Mouse (Mus musculus) liver, postnatal 0 days (tissue): ENCODE data around the gene Cgn. TPM values are rescaled to one million over a fixed set of nuclear protein-coding genes. Genes with fewer than 3 reads are reported as not detected.
A peak's percentile ranks its signal among the peaks of the same experiment; 100 is the strongest.

Experiments used
- ATAC-seq: fragments of 200-750 bp; cut with Nextera tagmentation; 2 replicates; pipeline ENCODE4 v1.8.0; 2017; ENCODE audit warnings: mild to moderate bottlenecking, moderate library complexity
- DNase-seq: peaks from one replicate; pipeline ENCODE4 v3.0.0-alpha.2; 2016
- H3K27ac ChIP-seq: fragments of 300-500 bp; sonication (generic); 2 replicates; pipeline ENCODE4 v1.5.1; 2014; ENCODE audit warnings: antibody characterized with exemption, moderate library complexity, mild to moderate bottlenecking, low read depth
- H3K27me3 ChIP-seq: fragments of 300-500 bp; sonication (generic); 2 replicates; pipeline ENCODE4 v1.6.1; 2014; ENCODE audit warnings: low read length, control low read depth, mixed read lengths; ENCODE audit not compliant: insufficient read depth
- H3K36me3 ChIP-seq: fragments of 300-500 bp; sonication (generic); replicated peaks from 2 replicates; pipeline ENCODE4 v1.6.1; 2014; ENCODE audit warnings: mild to moderate bottlenecking, control low read depth, low read length, moderate library complexity, mixed read lengths; ENCODE audit not compliant: insufficient read depth
- H3K4me1 ChIP-seq: fragments of 300-500 bp; sonication (generic); 2 replicates; pipeline ENCODE4 v1.6.1; 2014; ENCODE audit warnings: antibody characterized with exemption, mild to moderate bottlenecking, control low read depth; ENCODE audit not compliant: insufficient read depth
- H3K4me2 ChIP-seq: fragments of 300-500 bp; sonication (generic); 2 replicates; pipeline ENCODE4 v1.6.1; 2014; ENCODE audit warnings: low read depth, mild to moderate bottlenecking, low read length, moderate library complexity, mixed read lengths
- H3K4me3 ChIP-seq: fragments of 300-500 bp; sonication (generic); 2 replicates; pipeline ENCODE4 v1.5.1; 2014; ENCODE audit warnings: low read depth, low read length
- H3K9ac ChIP-seq: fragments of 300-500 bp; sonication (generic); replicated peaks from 2 replicates; pipeline ENCODE4 v1.6.1; 2014; ENCODE audit warnings: mild to moderate bottlenecking, moderate library complexity
- H3K9me3 ChIP-seq: fragments of 300-500 bp; sonication (generic); 2 replicates; pipeline ENCODE4 v1.6.1; 2016; ENCODE audit warnings: mild to moderate bottlenecking, control low read depth, low read length, mixed read lengths
- CTCF ChIP-seq: sonication (generic); IDR thresholded peaks from 2 replicates; pipeline ENCODE4 v1.5.1; 2016; ENCODE audit warnings: antibody characterized with exemption, low read depth
- EP300 ChIP-seq: IDR thresholded peaks from 2 replicates; pipeline ENCODE4 v1.6.1; 2016; ENCODE audit warnings: antibody characterized with exemption, low read depth, mild to moderate bottlenecking
- WGBS: fragments of 180-500 bp; shearing (Covaris S2); extraction: QIAGEN DNeasy Blood & Tissue Kit; methylation state at CpG from one replicate; pipeline ENCODE4 v1.1.7; 2014; ENCODE audit not compliant: insufficient replicate concordance; 5-methylcytosine and 5-hydroxymethylcytosine counted together
- polyA plus RNA-seq: library from polyadenylated mRNA; unstranded; fragments of >200 nt; fragmentation: Nextera tagmentation; extraction: Ambion mirVana; gene quantifications from 2 replicates; pipeline ENCODE4 v1.2.1, GENCODE M21; 2015

Gene Cgn
- polyA plus RNA-seq: 8.7 and 9.5 TPM in 2 replicates

DNA sequence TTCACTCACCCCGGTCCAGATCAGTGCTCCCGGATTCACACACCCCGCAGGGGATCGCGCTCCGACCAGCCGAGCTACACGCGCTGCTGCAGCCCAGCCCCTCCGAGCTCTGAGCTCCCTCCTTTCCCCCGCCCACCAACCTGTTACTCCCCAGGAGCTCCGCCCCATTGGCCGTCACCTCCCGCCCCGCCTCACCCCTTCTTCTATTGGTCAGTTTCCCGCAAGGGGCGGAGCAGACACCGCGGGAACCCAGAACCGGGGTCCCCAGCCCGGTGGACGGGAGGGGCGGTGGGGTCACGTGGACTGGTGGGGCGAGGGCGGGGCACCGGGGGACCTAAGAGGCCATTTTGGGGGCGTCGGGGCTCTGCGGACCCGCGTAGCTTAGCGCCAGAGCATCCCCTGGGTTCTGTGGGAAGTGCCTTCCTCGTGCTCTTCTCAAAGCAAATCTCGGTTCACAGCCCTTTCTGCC lies at the start of gene Cgn:
Gene Cgn (minus strand): TSS at position 126 of the 469 bp plus-strand sequence.
- ATAC-seq (peak; percentile 70), DNase-seq (peak; percentile 88)
- Histone ChIP-seq H3K9me3 (no peaks in the 10 kb centered on the region), H3K36me3 (no peaks in the 10 kb centered on the region), H3K27ac (peak within 1 kb of the TSS; percentile 19), H3K27me3 (peaks cover 15% of the 10 kb centered on the region), H3K4me1 (peaks cover 10% of the 10 kb centered on the region), H3K9ac (peak within 1 kb of the TSS; percentile 59), H3K4me3 (peak within 1 kb of the TSS; percentile 63), H3K4me2 (peak within 1 kb of the TSS; percentile 87)
- WGBS: under 1% methylated on average over 30 of the region's 35 CpGs
- TF ChIP-seq CTCF: no peak
- no peak for TF ChIP-seq EP300

DNA sequence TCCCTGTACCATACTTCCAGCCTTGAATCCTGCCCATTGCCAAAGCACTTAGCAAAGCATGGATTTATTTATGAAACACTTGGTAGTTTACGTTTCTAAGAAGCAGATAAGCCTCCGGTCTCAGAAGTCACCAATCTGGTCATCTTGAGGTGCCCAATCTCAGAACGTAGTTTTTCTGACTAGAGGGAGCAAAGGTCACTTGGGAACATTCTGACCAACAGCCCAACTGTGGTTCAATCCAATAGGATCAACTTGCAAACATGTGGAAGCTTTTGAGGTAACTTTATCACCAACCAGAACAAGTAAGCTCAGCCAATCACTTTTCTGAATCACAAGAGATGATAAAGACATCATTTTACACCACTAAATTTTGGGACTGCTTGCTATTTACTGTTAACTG lies 49.1 kb upstream of the Cgn start:
- no peak overlapping the region for H3K4me2 ChIP-seq
- WGBS: 58% methylated on average over 3 of the region's 3 CpGs
- H3K4me3 ChIP-seq: no peak overlapping the region
- peaks cover 15% of the 10 kb centered on the region for H3K4me1 ChIP-seq
- no peak for TF ChIP-seq CTCF
- TF ChIP-seq EP300: no peak
- H3K27me3 ChIP-seq: no peaks in the 10 kb centered on the region
- no peak overlapping the region for H3K27ac ChIP-seq
- no peaks in the 10 kb centered on the region for H3K36me3 ChIP-seq
- H3K9ac ChIP-seq: no peak overlapping the region
- DNase-seq (no peak), ATAC-seq (no peak)
- H3K9me3 ChIP-seq: no peaks in the 10 kb centered on the region

DNA sequence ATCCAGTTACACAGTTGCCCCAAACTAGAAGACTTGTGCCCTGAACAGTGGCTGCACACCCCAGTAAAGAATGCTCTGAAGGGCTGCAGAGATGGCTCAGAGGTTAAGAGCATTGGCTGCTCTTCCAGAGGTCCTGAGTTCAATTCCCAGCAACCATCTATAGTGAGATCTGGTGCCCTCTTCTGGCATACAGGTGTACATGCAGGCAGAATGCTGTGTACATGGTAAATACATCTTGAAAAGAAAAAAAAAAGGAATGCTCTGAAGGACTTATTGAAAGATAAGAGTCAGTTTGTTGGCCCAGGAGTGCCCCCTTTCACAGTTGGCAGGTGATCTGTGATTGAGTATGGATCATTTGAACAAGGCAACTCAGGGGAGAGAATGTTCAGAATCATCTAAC lies 47.1 kb upstream of the Cgn start:
- Histone ChIP-seq H3K4me1 (peaks cover 6% of the 10 kb centered on the region; the same call in 1 of the 2 replicates), H3K4me2 (no peak overlapping the region), H3K36me3 (no peaks in the 10 kb centered on the region), H3K4me3 (no peak overlapping the region), H3K27me3 (no peaks in the 10 kb centered on the region), H3K9me3 (no peaks in the 10 kb centered on the region), H3K9ac (no peak overlapping the region), H3K27ac (no peak overlapping the region)
- ATAC-seq (no peak), DNase-seq (no peak)
- TF ChIP-seq EP300 (no peak), CTCF (peak; percentile 59)

DNA sequence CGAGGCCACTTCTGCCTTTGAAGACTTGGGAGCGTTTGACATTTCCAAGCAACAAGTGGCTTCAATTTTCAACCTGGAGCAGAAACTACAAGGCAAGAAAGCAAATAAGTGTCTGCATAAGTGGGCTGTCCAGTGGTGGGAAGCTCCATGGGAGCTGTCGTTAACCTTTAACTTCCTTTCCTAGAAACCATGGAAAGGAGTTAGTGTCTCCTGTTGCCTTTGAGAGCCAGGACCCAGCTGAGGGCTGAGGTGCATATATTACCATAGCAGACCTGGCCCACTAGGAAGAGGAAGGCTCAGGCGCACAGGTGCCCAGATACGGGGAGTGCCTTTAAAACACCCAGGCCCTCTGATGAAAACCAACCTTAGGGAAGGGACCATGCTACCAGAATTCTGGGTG lies 46.4 kb upstream of the Cgn start:
- Histone ChIP-seq H3K4me1 (peaks cover 6% of the 10 kb centered on the region; the same call in 1 of the 2 replicates), H3K27me3 (no peaks in the 10 kb centered on the region), H3K4me2 (peak overlapping the region; percentile 47), H3K9me3 (no peaks in the 10 kb centered on the region), H3K4me3 (no peak overlapping the region), H3K36me3 (no peaks in the 10 kb centered on the region), H3K9ac (0 out of 2 replicates have a peak overlapping the region, but pooled peaks have one; percentile 5), H3K27ac (no peak overlapping the region; the same call in 1 of the 2 replicates)
- TF ChIP-seq EP300: no peak
- TF ChIP-seq CTCF: no peak
- DNase-seq (no peak), ATAC-seq (no peak)
- WGBS: 61% methylated on average over 5 of the region's 5 CpGs

DNA sequence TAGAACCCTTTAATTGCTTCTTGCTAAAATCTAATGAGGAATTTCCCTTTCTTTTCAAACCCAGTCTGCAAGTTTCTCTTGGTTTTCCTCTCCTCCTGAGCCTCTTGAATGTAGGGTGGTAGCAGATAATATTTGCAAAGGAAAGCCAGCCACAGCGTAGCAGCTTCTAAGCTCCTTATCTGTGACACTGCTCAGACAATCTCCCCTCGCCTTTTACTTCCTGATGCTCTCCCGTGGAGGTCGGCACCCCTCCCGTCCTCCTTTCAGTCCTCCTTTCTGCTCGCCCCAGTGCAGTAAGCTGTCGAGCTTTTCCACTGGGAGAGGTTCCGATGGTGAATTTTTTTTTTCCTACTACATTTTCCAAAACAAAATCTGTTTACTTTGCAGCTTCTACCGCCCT lies 45.8 kb upstream of the Cgn start:
- no peak overlapping the region for H3K4me3 ChIP-seq

DNA sequence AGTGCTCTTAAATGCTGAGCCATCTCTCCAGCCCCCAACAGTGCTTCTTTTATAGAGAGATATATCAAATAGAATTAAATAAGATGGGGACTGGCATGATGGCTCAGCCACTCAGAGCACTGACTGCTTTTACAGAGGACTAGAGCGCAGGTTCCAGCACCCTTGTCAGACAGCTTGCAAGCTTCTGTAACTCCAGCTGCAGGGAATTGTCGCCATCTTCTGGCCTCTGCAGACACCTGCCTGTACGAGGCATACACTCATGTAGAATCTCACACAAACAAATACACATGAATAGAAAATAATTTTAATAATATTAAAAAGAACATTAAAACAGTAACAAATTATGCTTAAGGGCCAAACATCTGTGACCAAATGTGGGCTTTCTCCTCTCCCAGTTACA lies 37.8 kb upstream of the Cgn start:
- Histone ChIP-seq H3K27ac (no peak overlapping the region), H3K27me3 (no peaks in the 10 kb centered on the region), H3K4me2 (no peak overlapping the region), H3K9me3 (no peaks in the 10 kb centered on the region), H3K9ac (no peak overlapping the region), H3K4me3 (no peak overlapping the region), H3K36me3 (no peaks in the 10 kb centered on the region), H3K4me1 (no peaks in the 10 kb centered on the region; the same call in 1 of the 2 replicates)
- WGBS: 72% methylated on average over 3 of the region's 3 CpGs
- TF ChIP-seq EP300 (no peak), CTCF (peak; percentile 17; the same call in 1 of the 2 replicates)
- ATAC-seq (no peak), DNase-seq (no peak)

More for the DNA sequence above, 45.8 kb upstream of the Cgn start:
- Histone ChIP-seq H3K4me1 (peaks cover 6% of the 10 kb centered on the region; the same call in 1 of the 2 replicates), H3K27ac (no peak overlapping the region; the same call in 1 of the 2 replicates), H3K4me2 (peak overlapping the region; percentile 47), H3K9ac (0 out of 2 replicates have a peak overlapping the region, but pooled peaks have one; percentile 5), H3K36me3 (no peaks in the 10 kb centered on the region), H3K27me3 (no peaks in the 10 kb centered on the region), H3K9me3 (no peaks in the 10 kb centered on the region)
- no peak for DNase-seq
- ATAC-seq: no peak
- no peak for TF ChIP-seq CTCF
- no peak for TF ChIP-seq EP300
- WGBS: 14% methylated on average over 9 of the region's 9 CpGs
